Mouse (Mus musculus): Measurements from ENCODE around the gene Fcrl6. TPM values are rescaled to one million over a fixed set of nuclear protein-coding genes. Genes with fewer than 3 reads are reported as not detected.

Gene Fcrl6
- polyA plus RNA-seq (2012; rRNA removed), result not detected in 2 replicates

DNA sequence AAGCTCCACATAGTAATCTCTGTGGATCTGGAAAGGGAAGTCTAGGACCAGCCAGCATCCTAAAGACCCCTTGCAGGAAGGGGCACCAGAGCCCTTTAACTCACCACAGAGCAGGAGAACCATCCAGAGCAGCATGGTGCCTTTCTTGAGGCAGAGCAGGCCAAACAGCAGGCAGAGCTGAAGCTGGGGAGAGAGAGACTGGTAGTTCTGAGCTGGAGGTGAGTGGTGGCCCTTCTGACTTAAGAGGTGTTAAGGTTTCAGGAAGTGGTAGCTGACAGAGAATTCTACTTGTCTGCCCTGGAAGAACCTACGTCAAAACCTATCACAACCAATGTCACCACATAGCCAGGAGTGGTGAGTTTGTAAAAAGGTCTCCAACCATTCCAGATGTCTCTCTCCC lies at the start of gene Fcrl6:
Gene Fcrl6 (minus strand): TSS at position 226 of the 400 bp plus-strand sequence.

DNA sequence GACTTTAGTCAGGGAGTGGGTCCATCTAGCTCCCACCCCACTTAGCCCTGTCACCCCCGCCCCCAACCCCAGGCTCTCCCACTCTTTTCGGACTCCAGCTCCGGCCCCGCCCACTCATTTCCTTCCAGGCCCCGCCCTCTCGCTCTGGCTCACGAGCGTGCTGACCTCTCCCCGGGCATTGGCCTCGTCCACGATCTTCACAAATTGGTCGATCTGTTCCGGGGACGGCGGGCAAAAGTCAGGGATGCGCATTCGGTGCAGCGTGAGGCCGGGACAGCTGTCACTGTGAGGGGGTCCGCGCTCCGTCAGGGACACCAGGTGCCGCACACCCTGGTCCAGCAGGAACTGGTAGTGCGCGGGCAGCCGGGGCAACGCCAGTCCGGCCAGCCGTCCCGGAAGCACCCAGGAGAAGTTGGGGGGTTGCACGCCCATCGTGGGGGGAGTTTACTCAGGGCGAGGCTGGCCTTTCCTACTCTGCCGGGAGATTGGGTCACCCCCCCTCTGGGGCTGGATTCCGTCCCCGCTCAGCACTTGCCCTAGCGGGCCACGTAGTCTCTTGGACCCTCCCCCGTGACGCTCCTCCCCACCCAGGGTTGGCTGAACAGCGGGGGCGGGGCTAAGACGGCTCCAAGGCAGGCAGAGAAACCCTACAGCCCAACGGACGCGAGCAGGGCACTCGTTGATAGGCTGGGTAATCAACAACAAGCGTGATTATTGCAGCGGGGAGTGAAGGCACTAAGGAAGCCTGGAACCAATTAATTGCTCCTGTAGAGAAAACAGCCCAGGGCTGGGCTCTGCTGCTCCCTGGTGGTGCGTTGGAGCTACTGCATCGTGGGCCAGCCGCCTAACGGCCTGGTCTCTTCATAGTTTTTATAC lies 30.3 kb upstream of the Fcrl6 start, which contains the start of gene Dusp23:
Gene Dusp23 (minus strand): TSS at position 512 of the 876 bp plus-strand sequence.

DNA sequence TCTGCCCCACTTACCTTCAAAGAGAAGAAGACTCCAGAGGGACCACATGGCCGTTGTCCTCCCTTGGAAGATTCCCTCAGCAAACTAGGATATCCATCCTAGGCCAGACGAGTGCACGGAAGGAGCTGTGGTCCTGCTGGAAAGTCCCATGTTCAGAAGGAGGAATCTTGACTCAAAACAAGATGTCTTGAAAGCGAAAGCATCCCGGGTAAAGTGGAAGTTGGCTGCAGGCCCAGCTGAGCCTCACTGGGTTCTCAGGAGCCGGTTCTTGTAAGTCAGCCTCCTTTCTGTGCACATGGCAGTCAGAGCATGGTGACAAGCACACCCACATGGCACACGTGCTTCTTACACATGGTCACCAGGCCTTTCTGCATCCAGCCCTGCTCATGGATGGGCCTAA lies 12.0 kb downstream of the Fcrl6 start, which contains the start of gene Slamf8:
Gene Slamf8 (minus strand): TSS at position 184 of the 400 bp plus-strand sequence.

DNA sequence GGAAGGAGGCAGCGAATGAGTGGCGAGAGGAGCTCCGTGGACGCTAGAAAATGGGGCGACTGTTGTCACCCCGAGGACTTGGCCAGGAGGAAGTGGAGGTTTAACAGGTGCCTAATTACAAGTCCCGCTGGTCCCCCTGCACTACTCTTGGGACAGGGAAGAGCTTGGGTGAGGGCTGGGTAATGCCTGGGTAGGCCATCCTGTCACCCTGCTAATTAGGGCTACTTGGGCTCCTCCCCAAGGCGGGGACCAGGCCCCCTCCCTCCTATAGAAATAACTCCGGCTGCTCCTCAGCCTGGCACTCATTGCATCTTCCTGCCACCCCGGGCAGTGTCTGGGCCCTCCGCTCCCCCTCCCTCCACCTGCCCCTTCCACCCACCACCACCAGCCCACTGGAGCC lies 46.7 kb downstream of the Fcrl6 start, which contains the start of gene Vsig8:
Gene Vsig8 (plus strand): TSS at position 301 of the 400 bp plus-strand sequence.

Other genes starting within 250 kb of the Fcrl6 start
- 7.3 and 8.8 TPM in 2 replicates for gene Pigm, start 226.0 kb downstream of the Fcrl6 start, polyA plus RNA-seq (2012; rRNA removed)
- gene Slamf9, start 127.2 kb downstream of the Fcrl6 start, polyA plus RNA-seq (2012; rRNA removed), result 1.8 and 2.3 TPM in 2 replicates
- gene Igsf9, start 120.8 kb downstream of the Fcrl6 start, polyA plus RNA-seq (2012; rRNA removed), result 165 and 216 TPM in 2 replicates
- 382 and 458 TPM in 2 replicates for gene Tagln2, start 102.5 kb downstream of the Fcrl6 start, polyA plus RNA-seq (2012; rRNA removed)
- 0.52 and 1.3 TPM in 2 replicates for gene Cfap45, start 81.8 kb downstream of the Fcrl6 start, polyA plus RNA-seq (2012; rRNA removed)
- gene Vsig8, start 46.6 kb downstream of the Fcrl6 start, polyA plus RNA-seq (2012; rRNA removed), result 3.4 and 3.9 TPM in 2 replicates
- gene Slamf8, start 12.0 kb downstream of the Fcrl6 start, polyA plus RNA-seq (2012; rRNA removed), result 1.4 and 2.6 TPM in 2 replicates
- 31.9 and 32.7 TPM in 2 replicates for gene Dusp23, start 30.4 kb upstream of the Fcrl6 start, polyA plus RNA-seq (2012; rRNA removed)
- gene Crp, start 95.5 kb upstream of the Fcrl6 start, polyA plus RNA-seq (2012; rRNA removed), result not detected in 2 replicates